Mouse (Mus musculus) MEL (cell line): ENCODE measurements around the gene Ttc34. TPM values are rescaled to one million over a fixed set of nuclear protein-coding genes. Genes with fewer than 3 reads are reported as not detected.

Experiments used
- DNase-seq: peaks from one replicate; pipeline ENCODE4 v3.0.0; 2011; ENCODE audit warnings: low read depth, low spot score
- H3K27ac ChIP-seq: 2 replicates; pipeline ENCODE4 v1.5.1; 2012; ENCODE audit warnings: low read depth, mild to moderate bottlenecking, control low read depth, low read length, moderate library complexity; ENCODE audit not compliant: control insufficient read depth
- H3K27me3 ChIP-seq, 2 experiments: fragments of 150-350 bp in 1 of 2; sonication (generic) in 1 of 2; 2 replicates each; pipeline ENCODE4 v1.6.1; 2012; ENCODE audit warnings: low read length in 2 of 2, mild to moderate bottlenecking in 2 of 2, improper control_type of control experiment in 1 of 2, moderate library complexity in 1 of 2; ENCODE audit not compliant: insufficient read depth in 2 of 2, control insufficient read depth in 1 of 2
- H3K36me3 ChIP-seq, 2 experiments: 2 replicates each; pipeline ENCODE4 v1.6.1; 2012 to 2014; ENCODE audit warnings: low read length in 2 of 2, improper control_type of control experiment in 1 of 2, inconsistent platforms in 1 of 2, mild to moderate bottlenecking in 1 of 2; ENCODE audit not compliant: insufficient read depth in 2 of 2, control insufficient read depth in 1 of 2
- H3K4me1 ChIP-seq, 2 experiments: fragments of 150-350 bp in 1 of 2; sonication (generic) in 1 of 2; 2 replicates each; pipeline ENCODE4 v1.6.1; 2012; ENCODE audit warnings: low read length in 2 of 2, improper control_type of control experiment in 1 of 2, mild to moderate bottlenecking in 1 of 2; ENCODE audit not compliant: insufficient read depth in 2 of 2, control insufficient read depth in 1 of 2
- H3K4me3 ChIP-seq, 2 experiments: fragments of 150-350 bp in 1 of 2; sonication (generic) in 1 of 2; 2 replicates each; pipeline ENCODE4 v1.5.1; 2012; ENCODE audit warnings: low read depth in 2 of 2, low read length in 2 of 2, mild to moderate bottlenecking in 2 of 2, moderate library complexity in 2 of 2, control low read depth in 1 of 2, improper control_type of control experiment in 1 of 2; ENCODE audit not compliant: control insufficient read depth in 1 of 2, insufficient read depth in 1 of 2
- H3K79me2 ChIP-seq: 2 replicates; pipeline ENCODE4 v1.6.1; 2012; ENCODE audit warnings: mild to moderate bottlenecking, low read length, moderate library complexity; ENCODE audit not compliant: control insufficient read depth, poor library complexity, insufficient read depth
- H3K9ac ChIP-seq: 2 replicates; pipeline ENCODE4 v1.6.1; 2012; ENCODE audit warnings: low read depth, mild to moderate bottlenecking, control low read depth, low read length, moderate library complexity; ENCODE audit not compliant: control insufficient read depth, poor library complexity, severe bottlenecking
- H3K9me3 ChIP-seq: fragments of 150-350 bp; sonication (generic); replicated peaks from 2 replicates; pipeline ENCODE4 v1.6.1; 2012; ENCODE audit warnings: mild to moderate bottlenecking, low read length, improper control_type of control experiment, moderate library complexity; ENCODE audit not compliant: insufficient read depth
- TBP ChIP-seq: IDR thresholded peaks from 2 replicates; pipeline ENCODE4 v1.8.0; 2011; ENCODE audit warnings: low read depth, low read length, improper control_type of control experiment
- ZMIZ1 ChIP-seq: IDR thresholded peaks from 2 replicates; pipeline ENCODE4 v1.6.1; 2012; ENCODE audit warnings: low read depth, mild to moderate bottlenecking, inconsistent platforms, low read length, improper control_type of control experiment, moderate library complexity
- polyA plus RNA-seq, 2 experiments: library from polyadenylated mRNA; stranded (reverse) in 1 of 2; unstranded in 1 of 2; fragments of >175 nt in 1 of 2; fragments of >200 nt in 1 of 2; gene quantifications; 2 replicates each; pipeline versions ENCODE4 v1.2.1 to v1.2.4; 2012; ENCODE audit warnings: low replicate concordance in 2 of 2, low read depth in 1 of 2; ENCODE audit not compliant: insufficient read length in 2 of 2, insufficient read depth in 1 of 2, missing spikeins in 1 of 2
- total RNA-seq: library from RNA; depleted of rRNA; stranded (reverse); fragments of 300-350 nt; gene quantifications from 2 replicates; pipeline ENCODE4 v1.2.3, GENCODE M21; 2012; rRNA removed

Gene Ttc34
- total and polyA plus RNA-seq, 3 experiments = not detected

DNA sequence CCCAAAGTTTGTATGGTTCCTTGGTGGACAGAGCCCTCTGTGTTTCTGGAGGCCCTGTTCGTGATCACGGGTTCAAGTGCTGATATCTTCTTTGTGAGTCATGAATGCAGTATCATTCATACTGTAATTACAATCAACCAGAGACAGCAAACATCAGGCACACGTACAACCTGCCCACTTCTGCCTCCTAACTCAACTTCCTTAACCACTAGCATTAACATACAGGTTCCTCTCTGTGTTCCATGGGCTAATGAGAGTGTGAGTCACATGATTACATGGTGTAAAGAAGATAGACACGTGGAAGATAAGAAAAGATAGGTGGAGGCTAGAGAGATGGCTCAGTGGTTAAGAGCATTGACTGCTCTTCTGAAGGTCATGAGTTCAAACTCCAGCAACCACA is 79.4 kb downstream of the Ttc34 start:
- Histone ChIP-seq H3K4me3 (no peak overlapping the region), H3K27ac (no peak overlapping the region), H3K9me3 (no peaks in the 10 kb centered on the region), H3K79me2 (no peaks in the 10 kb centered on the region), H3K27me3 (no peaks in the 10 kb centered on the region), H3K4me1 (peaks cover 4 to 5% of the 10 kb centered on the region in 2 experiments), H3K36me3 (peaks cover 0 to 4% of the 10 kb centered on the region in 2 experiments; a peak in 2 of 4 replicates)
- no peak for DNase-seq
- TF ChIP-seq ZMIZ1 (no peak), TBP (peak; percentile 63; the same call in 1 of the 2 replicates)
- TF ChIP-seq, all 39 proteins: peak for 1
- no peak overlapping the region for H3K9ac ChIP-seq

Other genes starting within 250 kb of the Ttc34 start
- not detected in 2 replicates for gene Prdm16, start 200.6 kb upstream of the Ttc34 start, total RNA-seq
- gene Prdm16, start 200.6 kb upstream of the Ttc34 start, polyA plus RNA-seq = not detected
- not detected in 2 replicates for gene Actrt2, start 169.6 kb upstream of the Ttc34 start, total RNA-seq
- not detected for gene Actrt2, start 169.6 kb upstream of the Ttc34 start, polyA plus RNA-seq
- gene Mmel1, start 32.1 kb downstream of the Ttc34 start, total RNA-seq = 0.08 TPM in 1 of 2 replicates, not detected in the other
- gene Mmel1, start 32.1 kb downstream of the Ttc34 start, polyA plus RNA-seq = under 1 TPM in 1 of 2 experiments, not detected in 1; 0.07 TPM
- gene Fam213b, start 61.7 kb downstream of the Ttc34 start, total RNA-seq = not detected in 2 replicates
- not detected for gene Fam213b, start 61.7 kb downstream of the Ttc34 start, polyA plus RNA-seq
- gene Tnfrsf14, start 91.1 kb downstream of the Ttc34 start, total RNA-seq = 8.6 and 13.4 TPM in 2 replicates
- 1 to 10 TPM in 1 of 2 experiments, not detected in 1; 8.2 TPM for gene Tnfrsf14, start 91.1 kb downstream of the Ttc34 start, polyA plus RNA-seq
- gene Hes5, start 123.5 kb downstream of the Ttc34 start, total RNA-seq = not detected in 2 replicates
- not detected for gene Hes5, start 123.5 kb downstream of the Ttc34 start, polyA plus RNA-seq
- 31.2 and 38.4 TPM in 2 replicates for gene Pank4, start 126.7 kb downstream of the Ttc34 start, total RNA-seq
- gene Pank4, start 126.7 kb downstream of the Ttc34 start, polyA plus RNA-seq = 10 to 100 TPM in 1 of 2 experiments, not detected in 1; 55.5 TPM
- 0.62 and 0.85 TPM in 2 replicates for gene Plch2, start 219.3 kb downstream of the Ttc34 start, total RNA-seq
- 1 to 10 TPM in 1 of 2 experiments, not detected in 1; 1.1 TPM for gene Plch2, start 219.3 kb downstream of the Ttc34 start, polyA plus RNA-seq
- 15.8 and 15.9 TPM in 2 replicates for gene Pex10, start 229.6 kb downstream of the Ttc34 start, total RNA-seq
- gene Pex10, start 229.6 kb downstream of the Ttc34 start, polyA plus RNA-seq = 10 to 100 TPM in 1 of 2 experiments, not detected in 1; 21.8 TPM
- 119 and 140 TPM in 2 replicates for gene Rer1, start 248.9 kb downstream of the Ttc34 start, total RNA-seq
- 100 to 1,000 TPM; 114 to 379 TPM for gene Rer1, start 248.9 kb downstream of the Ttc34 start, polyA plus RNA-seq
- gene Morn1, start 249.1 kb downstream of the Ttc34 start, total RNA-seq = 3.0 and 4.4 TPM in 2 replicates
- 1 to 10 TPM in 1 of 2 experiments, not detected in 1; 4.1 TPM for gene Morn1, start 249.1 kb downstream of the Ttc34 start, polyA plus RNA-seq